21 mouse cellular contexts compared by ENCODE assay signal in genomic region chr3:121897821-121898574, GRCm38 (mm10). TPM values are rescaled to one million over a fixed set of nuclear protein-coding genes. Genes with fewer than 3 reads are reported as not detected.
DNase-seq lines count a peak whose midpoint lies in the region; ATAC-seq and TF ChIP-seq lines count a peak whose summit lies in the region.
"Had no signal": no experiment of that assay in that cellular context is flagged by ENCODE, and none has a peak within 500 bp of the region (broad histone marks: within the 10 kb centered on the region; RNA-seq: fewer than 3 reads in every experiment).

No protein-coding gene starts in this region.

- TF ChIP-seq CTCF in heart, postnatal 0 days (IDR thresholded peaks at IDR 0.05; ENCODE audit: low read depth), result no peak
- TF ChIP-seq CTCF in heart, adult 2 months (IDR thresholded peaks at IDR 0.05), result no peak
- no peak for TF ChIP-seq CTCF in hindbrain, postnatal 0 days (IDR thresholded peaks at IDR 0.05; ENCODE audit: low read depth)

- no peaks in the 10 kb centered on the region for H3K9me3 ChIP-seq in heart, postnatal 0 days (replicated peaks; ENCODE audit: control insufficient read depth, low read length)
- H3K9me3 ChIP-seq in neural tube, embryonic 15.5 days (replicated peaks), result no peaks in the 10 kb centered on the region
- H3K9me3 ChIP-seq in embryonic facial prominence, embryonic 14.5 days (ENCODE audit: control insufficient read depth, low read length), result no peaks in the 10 kb centered on the region
- no peaks in the 10 kb centered on the region for H3K9me3 ChIP-seq in hindbrain, postnatal 0 days (ENCODE audit: low read length)
- H3K9me3 ChIP-seq: hindbrain, embryonic 12.5 days; midbrain, embryonic 10.5 days; stomach, embryonic 15.5 days had no signal

- H3K27ac ChIP-seq in heart, postnatal 0 days (ENCODE audit: low read depth), result no peak overlapping the region
- H3K27ac ChIP-seq in heart, adult 2 months, result no peak overlapping the region
- no peak overlapping the region for H3K27ac ChIP-seq in neural tube, embryonic 15.5 days (replicated peaks)
- H3K27ac ChIP-seq in embryonic facial prominence, embryonic 14.5 days (replicated peaks; ENCODE audit: low read depth, low read length), result no peak overlapping the region
- H3K27ac ChIP-seq in hindbrain, postnatal 0 days, result no peak overlapping the region
- H3K27ac ChIP-seq: hindbrain, embryonic 12.5 days; macrophage; midbrain, embryonic 10.5 days; stomach, embryonic 15.5 days had no signal

- no peaks in the 10 kb centered on the region for H3K36me3 ChIP-seq in heart, postnatal 0 days (replicated peaks; ENCODE audit: control insufficient read depth, insufficient read depth, low read length)
- no peaks in the 10 kb centered on the region for H3K36me3 ChIP-seq in heart, adult 2 months (ENCODE audit: control insufficient read depth, insufficient read depth, low read length)
- no peaks in the 10 kb centered on the region for H3K36me3 ChIP-seq in neural tube, embryonic 15.5 days
- H3K36me3 ChIP-seq in embryonic facial prominence, embryonic 14.5 days (ENCODE audit: control insufficient read depth, insufficient read depth, low read length), result no peaks in the 10 kb centered on the region
- no peaks in the 10 kb centered on the region for H3K36me3 ChIP-seq in hindbrain, postnatal 0 days (ENCODE audit: insufficient read depth, low read length)
- H3K36me3 ChIP-seq: hindbrain, embryonic 12.5 days; midbrain, embryonic 10.5 days; stomach, embryonic 15.5 days had no signal

- no peak overlapping the region for H3K4me3 ChIP-seq in heart, postnatal 0 days (ENCODE audit: low read depth, low read length)
- no peak overlapping the region for H3K4me3 ChIP-seq in heart, adult 2 months
- H3K4me3 ChIP-seq in neural tube, embryonic 15.5 days (replicated peaks), result no peak overlapping the region
- H3K4me3 ChIP-seq in embryonic facial prominence, embryonic 14.5 days (ENCODE audit: low read depth, low read length), result no peak overlapping the region
- no peak overlapping the region for H3K4me3 ChIP-seq in hindbrain, postnatal 0 days (ENCODE audit: low read length)
- H3K4me3 ChIP-seq: hindbrain, embryonic 12.5 days; midbrain, embryonic 10.5 days; stomach, embryonic 15.5 days had no signal

- no peak overlapping the region for H3K9ac ChIP-seq in heart, postnatal 0 days (replicated peaks; ENCODE audit: low read depth, low read length)
- no peak overlapping the region for H3K9ac ChIP-seq in heart, adult 2 months (ENCODE audit: low read depth, low read length)
- no peak overlapping the region for H3K9ac ChIP-seq in neural tube, embryonic 15.5 days (replicated peaks)
- no peak overlapping the region for H3K9ac ChIP-seq in embryonic facial prominence, embryonic 14.5 days (ENCODE audit: low read depth, low read length)
- H3K9ac ChIP-seq in hindbrain, postnatal 0 days (replicated peaks; ENCODE audit: low read length), result no peak overlapping the region
- H3K9ac ChIP-seq: hindbrain, embryonic 12.5 days; stomach, embryonic 15.5 days had no signal

- intact Hi-C loops in heart, adult 2 months (cut with DNase I), result no loop called here

- no peak for ATAC-seq in heart, postnatal 0 days (ENCODE audit: insufficient read depth, low read depth)
- peak; percentile 45; the same call in 1 of the 2 replicates for ATAC-seq in neural tube, embryonic 15.5 days (ENCODE audit: low FRiP score)
- peak; percentile 86 for ATAC-seq in embryonic facial prominence, embryonic 14.5 days (ENCODE audit: low read depth)
- no peak for ATAC-seq in hindbrain, postnatal 0 days
- ATAC-seq: inflammation-experienced regulatory T-cells, adult 6 months had no signal

- H3K27me3 ChIP-seq in heart, postnatal 0 days (ENCODE audit: control insufficient read depth, insufficient read depth, low read length), result no peaks in the 10 kb centered on the region
- no peaks in the 10 kb centered on the region for H3K27me3 ChIP-seq in heart, adult 2 months (ENCODE audit: control insufficient read depth, insufficient read depth, low read length)
- H3K27me3 ChIP-seq in neural tube, embryonic 15.5 days (replicated peaks), result no peaks in the 10 kb centered on the region
- H3K27me3 ChIP-seq in embryonic facial prominence, embryonic 14.5 days (replicated peaks; ENCODE audit: control insufficient read depth, insufficient read depth, low read length), result no peaks in the 10 kb centered on the region
- no peaks in the 10 kb centered on the region for H3K27me3 ChIP-seq in hindbrain, postnatal 0 days (ENCODE audit: insufficient read depth, low read length)
- H3K27me3 ChIP-seq: hindbrain, embryonic 12.5 days; stomach, embryonic 15.5 days had no signal

- no peak for TF ChIP-seq POLR2A in heart, adult 2 months (IDR thresholded peaks at IDR 0.05; ENCODE audit: insufficient read depth, low read depth, low read length)

- TF ChIP-seq EP300 in heart, postnatal 0 days (IDR thresholded peaks at IDR 0.05; ENCODE audit: low read depth), result no peak
- no peak for TF ChIP-seq EP300 in heart, adult 2 months (IDR thresholded peaks at IDR 0.05; ENCODE audit: insufficient read depth, low read depth, low read length)

- peak; percentile 3 for DNase-seq in heart, postnatal 0 days (ENCODE audit: low spot score)
- DNase-seq in heart, adult 2 months, result no peak
- DNase-seq in neural tube, embryonic 10.5 days (ENCODE audit: extremely low spot score, low spot score), result no peak
- DNase-seq in embryonic facial prominence, embryonic 14.5 days (ENCODE audit: low spot score), result peak; percentile 90
- DNase-seq in hindbrain, postnatal 0 days (ENCODE audit: low spot score), result no peak
- DNase-seq in frontal cortex, postnatal 10 days (ENCODE audit: low spot score in 2 of 2), result no peak
- DNase-seq: adrenal gland, adult 8-10 months; cerebellum, adult 11 months; cerebellum, postnatal 25 days; embryo, embryonic 11 days; gastrocnemius, postnatal 25 days; kidney, adult 9 months; kidney, postnatal 4 days; lung, adult 18-20 months; retina, postnatal 1 day had no signal

- 80% methylated on average over 14 of the region's 14 CpGs for WGBS in heart, postnatal 0 days
- 70% methylated on average over 14 of the region's 14 CpGs for WGBS in heart, adult 2 months
- WGBS in neural tube, embryonic 15.5 days, result 66% methylated on average over 14 of the region's 14 CpGs
- WGBS in embryonic facial prominence, embryonic 14.5 days, result 59% methylated on average over 14 of the region's 14 CpGs
- 75% methylated on average over 14 of the region's 14 CpGs for WGBS in hindbrain, postnatal 0 days

- no peaks in the 10 kb centered on the region for H3K79me2 ChIP-seq in heart, adult 2 months (replicated peaks; ENCODE audit: control insufficient read depth, insufficient read depth, low read length)

- no peak overlapping the region for H3K4me2 ChIP-seq in heart, postnatal 0 days (ENCODE audit: low read depth, low read length)
- no peak overlapping the region for H3K4me2 ChIP-seq in neural tube, embryonic 15.5 days
- no peak overlapping the region for H3K4me2 ChIP-seq in embryonic facial prominence, embryonic 14.5 days (ENCODE audit: low read depth, low read length)
- H3K4me2 ChIP-seq in hindbrain, postnatal 0 days (ENCODE audit: low read depth, low read length), result no peak overlapping the region
- H3K4me2 ChIP-seq: hindbrain, embryonic 12.5 days; stomach, embryonic 15.5 days had no signal

- peaks cover 2% of the 10 kb centered on the region; the same call in 1 of the 2 replicates for H3K4me1 ChIP-seq in heart, postnatal 0 days (ENCODE audit: control insufficient read depth, insufficient read depth)
- H3K4me1 ChIP-seq in heart, adult 2 months (ENCODE audit: control insufficient read depth, insufficient read depth, low read length), result peaks cover 10% of the 10 kb centered on the region
- peaks cover 6% of the 10 kb centered on the region; the same call in 1 of the 2 replicates for H3K4me1 ChIP-seq in neural tube, embryonic 15.5 days
- H3K4me1 ChIP-seq in embryonic facial prominence, embryonic 14.5 days (ENCODE audit: control insufficient read depth, insufficient read depth, low read length), result no peaks in the 10 kb centered on the region
- no peaks in the 10 kb centered on the region for H3K4me1 ChIP-seq in hindbrain, postnatal 0 days (ENCODE audit: insufficient read depth, low read length)
- H3K4me1 ChIP-seq: hindbrain, embryonic 12.5 days; midbrain, embryonic 10.5 days had no signal

RNA-seq across cellular contexts. Expression of gene Arhgap29, which starts 54.3 kb away (rescaled TPM):
- total RNA-seq in heart, postnatal 0 days (2014; rRNA removed; ENCODE audit: low replicate concordance), result 79.4 and 80.9 TPM in 2 replicates
- polyA plus RNA-seq in heart, postnatal 0 days (2015; fragmentation: Nextera tagmentation; extraction: Ambion mirVana), result 28.5 and 29.5 TPM in 2 replicates
- total RNA-seq in heart, adult 2 months (2021), result 10 to 100 TPM; 38.6 to 41.2 TPM
- 30.7 and 57.0 TPM in 2 replicates for polyA plus RNA-seq in heart, adult 2 months (2012; rRNA removed)
- polyA plus RNA-seq in neural tube, embryonic 15.5 days (2015; fragmentation: Nextera tagmentation; extraction: Ambion mirVana), result 18.0 and 21.9 TPM in 2 replicates
- 75.2 and 82.0 TPM in 2 replicates for polyA plus RNA-seq in embryonic facial prominence, embryonic 14.5 days (2014; fragmentation: Nextera tagmentation; extraction: Ambion mirVana)
- total RNA-seq in hindbrain, postnatal 0 days (2014; rRNA removed), result 21.7 and 21.8 TPM in 2 replicates
- polyA plus RNA-seq in hindbrain, postnatal 0 days (2015; fragmentation: Nextera tagmentation; extraction: Ambion mirVana), result 13.6 and 14.8 TPM in 2 replicates

Comparison
In these comparisons a context has a peak if more than half of its experiments do, and no peak if none do; other contexts are left out.
1. DNase-seq: peak in heart, postnatal 0 days (single experiment) and embryonic facial prominence, embryonic 14.5 days (single experiment); none in heart, adult 2 months (0 of 2), neural tube, embryonic 10.5 days (single experiment), hindbrain, postnatal 0 days (single experiment) and frontal cortex, postnatal 10 days (0 of 2).
2. ATAC-seq: peak in neural tube, embryonic 15.5 days (single experiment) and embryonic facial prominence, embryonic 14.5 days (single experiment); none in heart, postnatal 0 days (single experiment) and hindbrain, postnatal 0 days (single experiment).